Mouse (Mus musculus): ENCODE results near the gene Cntnap2. TPM values are rescaled to one million over a fixed set of nuclear protein-coding genes. Genes with fewer than 3 reads are reported as not detected.
A peak's percentile ranks its signal among the peaks of the same experiment; 100 is the strongest.

Gene Cntnap2
- total RNA-seq, 2 experiments from 2014 or later, result 100 to 104 TPM

GRCm38 (mm10) chr6:46918701-46919274 lies 1859.6 kb downstream of the Cntnap2 start:
- intact Hi-C loops (cut with DNase I), result no loop called here
- DNase-seq, result peak; percentile 27

GRCm38 (mm10) chr6:46919973-46920372 lies 1860.8 kb downstream of the Cntnap2 start:
- intact Hi-C loops (cut with DNase I), result no loop called here

GRCm38 (mm10) chr6:46924709-46925108 lies 1865.6 kb downstream of the Cntnap2 start:
- intact Hi-C loops (cut with DNase I), result no loop called here

More at GRCm38 (mm10) chr6:46919973-46920372, 1860.8 kb downstream of the Cntnap2 start:
- no peak for DNase-seq

GRCm38 (mm10) chr6:46945703-46946102 lies 1886.5 kb downstream of the Cntnap2 start:
- intact Hi-C loops (cut with DNase I), result no loop called here
- no peak for DNase-seq

More at GRCm38 (mm10) chr6:46924709-46925108, 1865.6 kb downstream of the Cntnap2 start:
- no peak for DNase-seq

GRCm38 (mm10) chr6:46961022-46961686 lies 1902.0 kb downstream of the Cntnap2 start:
- peak; percentile 80 for DNase-seq
- intact Hi-C loops (cut with DNase I), result loop anchor here (5.0 to 10.0 kb wide), 2 partner anchors 1636 to 1904 kb away; partner anchors contain the start of gene Cntnap2

- intact Hi-C loops (cut with DNase I), result loop anchor here (5.0 to 10.0 kb wide), 2 partner anchors 1638 to 1906 kb away; partner anchors contain the start of gene Cntnap2
- DNase-seq, result no peak
Measured at GRCm38 (mm10) chr6:46963261-46963660, 1904.1 kb downstream of the Cntnap2 start.

- DNase-seq, result no peak
- intact Hi-C loops (cut with DNase I), result loop anchor here (5.0 to 10.0 kb wide), 2 partner anchors 1639 to 1906 kb away; partner anchors contain the start of gene Cntnap2
Measured at GRCm38 (mm10) chr6:46963693-46964092, 1904.5 kb downstream of the Cntnap2 start.

- intact Hi-C loops (cut with DNase I), result no loop called here
- peak; percentile 30 for DNase-seq
Measured at GRCm38 (mm10) chr6:46972640-46973039, 1913.5 kb downstream of the Cntnap2 start.

- no peak for DNase-seq
- intact Hi-C loops (cut with DNase I), result no loop called here
Measured at GRCm38 (mm10) chr6:46996010-46996602, 1936.9 kb downstream of the Cntnap2 start.

- DNase-seq, result no peak
- intact Hi-C loops (cut with DNase I), result no loop called here
Measured at GRCm38 (mm10) chr6:47004430-47004829, 1945.3 kb downstream of the Cntnap2 start.

GRCm38 (mm10) chr6:47012933-47013332 lies 1953.8 kb downstream of the Cntnap2 start:
- no peak for DNase-seq
- intact Hi-C loops (cut with DNase I), result no loop called here

- DNase-seq, result peak; percentile 86
- intact Hi-C loops (cut with DNase I), result no loop called here
Measured at GRCm38 (mm10) chr6:47013535-47013934, 1954.4 kb downstream of the Cntnap2 start.

- no peak for DNase-seq
- intact Hi-C loops (cut with DNase I), result no loop called here
Measured at GRCm38 (mm10) chr6:47014886-47015586, 1955.9 kb downstream of the Cntnap2 start.

GRCm38 (mm10) chr6:47026064-47026686 lies 1967.0 kb downstream of the Cntnap2 start:
- intact Hi-C loops (cut with DNase I), result no loop called here
- no peak for DNase-seq

- intact Hi-C loops (cut with DNase I), result no loop called here
- DNase-seq, result no peak
Measured at GRCm38 (mm10) chr6:47031362-47031761, 1972.2 kb downstream of the Cntnap2 start.

GRCm38 (mm10) chr6:47042602-47043001 lies 1983.4 kb downstream of the Cntnap2 start:
- intact Hi-C loops (cut with DNase I), result no loop called here
- DNase-seq, result no peak

GRCm38 (mm10) chr6:47043586-47043985 lies 1984.4 kb downstream of the Cntnap2 start:
- intact Hi-C loops (cut with DNase I), result no loop called here
- DNase-seq, result no peak

GRCm38 (mm10) chr6:47044385-47045200 lies 1985.4 kb downstream of the Cntnap2 start:
- intact Hi-C loops (cut with DNase I), result no loop called here
- no peak for DNase-seq

GRCm38 (mm10) chr6:47049051-47049450 lies 1989.9 kb downstream of the Cntnap2 start:
- intact Hi-C loops (cut with DNase I), result no loop called here
- DNase-seq, result no peak
